Mouse (Mus musculus): Measurements from ENCODE around the gene Tfpi.

DNA sequence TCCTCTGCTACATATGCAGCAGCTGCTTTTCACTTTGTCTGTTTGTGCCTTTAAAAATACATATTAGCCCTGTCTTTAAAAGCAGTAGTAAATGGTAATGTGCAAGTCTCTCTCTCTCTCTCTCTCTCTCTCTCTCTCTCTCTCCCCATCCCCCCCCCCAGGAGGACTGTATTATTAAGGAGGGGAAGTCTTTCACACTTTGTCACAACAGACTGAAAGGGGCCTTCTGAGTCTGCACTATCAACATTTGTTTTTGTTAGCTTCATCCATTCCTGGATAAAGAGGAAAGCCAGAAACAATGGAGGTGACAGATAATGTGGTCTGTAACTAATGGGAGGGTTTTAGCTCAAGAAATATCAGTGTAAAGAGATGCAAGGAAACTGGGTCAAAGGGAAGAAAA is 87.5 kb downstream of the Tfpi start:
- no peak for TF ChIP-seq MYOD1 (IDR thresholded peaks at IDR 0.05; ENCODE audit: control insufficient read depth, insufficient read length, low read depth)
- no peak for TF ChIP-seq CTCF (IDR thresholded peaks at IDR 0.05; ENCODE audit: control insufficient read depth, insufficient read depth, insufficient read length)
- no peak for TF ChIP-seq MAX (IDR thresholded peaks at IDR 0.05)
- no peak for TF ChIP-seq USF1 (IDR thresholded peaks at IDR 0.05; ENCODE audit: low read depth)
